Mouse (Mus musculus) kidney, postnatal 25 days (tissue): ENCODE data around the gene Tbc1d2b.

Experiments
- DNase-seq, 2 experiments: peaks; one replicate each; pipeline ENCODE4 v3.0.0; 2021; ENCODE audit warnings: mixed read lengths in 2 of 2

Gene Tbc1d2b

GRCm38 (mm10) chr9:90200501-90200900, 70.1 kb downstream of the Tbc1d2b start:
- DNase-seq, result no peak

GRCm38 (mm10) chr9:90199611-90200010, 71.0 kb downstream of the Tbc1d2b start:
- no peak for DNase-seq

GRCm38 (mm10) chr9:90198531-90199449, 71.8 kb downstream of the Tbc1d2b start:
- peak; percentile 79 to 92 for DNase-seq

GRCm38 (mm10) chr9:90197866-90198383, 72.7 kb downstream of the Tbc1d2b start:
- DNase-seq, result no peak

GRCm38 (mm10) chr9:90197116-90197665, 73.4 kb downstream of the Tbc1d2b start:
- peak in 1 of 2 experiments; percentile 18 for DNase-seq

- DNase-seq, result no peak
Measured at GRCm38 (mm10) chr9:90196262-90196661, 74.3 kb downstream of the Tbc1d2b start.

- DNase-seq, result no peak
Measured at GRCm38 (mm10) chr9:90195000-90195399, 75.6 kb downstream of the Tbc1d2b start.

GRCm38 (mm10) chr9:90189391-90189790, 81.2 kb downstream of the Tbc1d2b start:
- no peak for DNase-seq

GRCm38 (mm10) chr9:90188893-90189292, 81.7 kb downstream of the Tbc1d2b start:
- no peak for DNase-seq

GRCm38 (mm10) chr9:90185356-90185910, 85.2 kb downstream of the Tbc1d2b start:
- no peak for DNase-seq

- peak; percentile 74 to 81 for DNase-seq
Measured at GRCm38 (mm10) chr9:90184116-90184515, 86.5 kb downstream of the Tbc1d2b start.

GRCm38 (mm10) chr9:90183550-90183949, 87.1 kb downstream of the Tbc1d2b start:
- DNase-seq, result no peak

GRCm38 (mm10) chr9:90182636-90183421, 87.8 kb downstream of the Tbc1d2b start:
- DNase-seq, result no peak

GRCm38 (mm10) chr9:90181656-90182388, 88.8 kb downstream of the Tbc1d2b start:
- DNase-seq, result no peak

- peak in 1 of 2 experiments; percentile 19 for DNase-seq
Measured at GRCm38 (mm10) chr9:90179409-90179808, 91.2 kb downstream of the Tbc1d2b start.

- peak in 1 of 2 experiments; percentile 27 for DNase-seq
Measured at GRCm38 (mm10) chr9:90173330-90173729, 97.3 kb downstream of the Tbc1d2b start.

GRCm38 (mm10) chr9:90172528-90173321, 97.9 kb downstream of the Tbc1d2b start:
- peak in 1 of 2 experiments; percentile 20 for DNase-seq

GRCm38 (mm10) chr9:90171421-90171820, 99.2 kb downstream of the Tbc1d2b start:
- DNase-seq, result no peak

GRCm38 (mm10) chr9:90169965-90170364, 100.6 kb downstream of the Tbc1d2b start:
- no peak for DNase-seq

- DNase-seq, result peak; percentile 37 to 63
Measured at GRCm38 (mm10) chr9:90166615-90167014, 104.0 kb downstream of the Tbc1d2b start.

- DNase-seq, result no peak
Measured at GRCm38 (mm10) chr9:90165590-90165989, 105.0 kb downstream of the Tbc1d2b start.
